Mouse (Mus musculus) G1E (cell line): ENCODE measurements around the gene Mafk.
A peak's percentile ranks its signal among the peaks of the same experiment; 100 is the strongest.

ENCODE experiments used
- CTCF ChIP-seq: IDR thresholded peaks from 2 replicates; pipeline ENCODE4 v1.5.1; 2012; ENCODE audit warnings: low read depth, low read length, inconsistent platforms, mixed read lengths
- GATA1 ChIP-seq: IDR thresholded peaks from 2 replicates; pipeline ENCODE4 v1.6.1; 2012; ENCODE audit warnings: borderline replicate concordance, low read length, inconsistent platforms, mixed read lengths
- TAL1 ChIP-seq: conservative IDR thresholded peaks from 2 replicates; pipeline ENCODE4 v1.6.1; 2012; ENCODE audit warnings: low read depth, low read length, inconsistent platforms, mixed read lengths

DNA sequence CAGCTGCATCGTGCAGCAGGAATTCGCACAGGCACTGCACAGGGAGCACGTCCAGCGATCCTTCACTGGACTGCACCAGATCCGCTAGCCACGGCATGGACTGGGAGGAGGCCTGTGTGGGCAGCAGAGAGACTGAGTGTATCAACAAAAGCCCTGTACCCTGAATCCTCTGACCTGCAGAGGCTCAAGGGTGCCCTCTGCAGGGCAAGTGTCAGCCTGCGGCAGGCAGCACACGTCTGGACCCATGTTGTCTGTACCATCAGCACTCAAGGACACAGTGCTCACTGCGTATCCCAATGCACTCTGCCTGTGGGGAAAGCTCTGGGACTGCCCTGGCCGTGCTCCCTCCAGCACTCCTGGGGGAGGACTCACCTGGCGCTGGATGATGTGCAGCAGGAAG is 27.0 kb upstream of the Mafk start:
- TF ChIP-seq TAL1 (no peak), CTCF (peak; percentile 91), GATA1 (no peak)
